In the genomic region with DNA sequence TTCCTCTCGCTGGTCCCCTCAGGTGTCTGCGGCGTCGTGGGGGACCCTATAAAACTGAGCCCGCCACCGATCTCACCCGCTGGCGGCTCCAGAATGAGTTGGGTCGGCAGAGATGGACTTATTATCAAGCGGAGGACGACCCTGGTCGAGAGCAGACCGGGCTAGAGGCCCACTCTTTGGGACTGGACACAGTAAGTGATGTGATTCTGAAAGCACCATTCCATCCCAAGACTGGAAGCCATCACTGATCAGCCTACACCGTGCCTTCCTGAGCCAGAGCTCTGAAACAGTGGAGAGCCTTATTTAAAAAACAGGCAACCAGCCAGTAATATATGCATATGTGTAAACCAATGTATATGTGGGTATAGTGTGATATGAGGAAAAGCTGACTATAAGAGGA, we compare ENCODE assay signal across 8 mouse cellular contexts. TPM values are rescaled to one million over a fixed set of nuclear protein-coding genes. Genes with fewer than 3 reads are reported as not detected.
DNase-seq lines count a peak whose midpoint lies in the region; ATAC-seq and TF ChIP-seq lines count a peak whose summit lies in the region.

No protein-coding gene starts in this region.

- H3K36me3 ChIP-seq in heart, embryonic 10.5 days: peaks cover 34% of the 10 kb centered on the region
- H3K36me3 ChIP-seq in ES-Bruce4 (ENCODE audit: control insufficient read depth, insufficient read depth, low read length, poor library complexity, severe bottlenecking): peaks cover 20% of the 10 kb centered on the region
- peaks cover 30% of the 10 kb centered on the region for H3K36me3 ChIP-seq in forebrain, embryonic 14.5 days (ENCODE audit: control insufficient read depth, insufficient read depth, low read length)
- H3K36me3 ChIP-seq in liver, postnatal 0 days (replicated peaks; ENCODE audit: insufficient read depth, low read length): peaks cover 3% of the 10 kb centered on the region; the same call in 1 of the 2 replicates

- H3K4me3 ChIP-seq in heart, embryonic 10.5 days: peak overlapping the region; percentile 81
- peak overlapping the region; percentile 81 for H3K4me3 ChIP-seq in ES-Bruce4 (ENCODE audit: low read depth, low read length)
- peak overlapping the region; percentile 69 for H3K4me3 ChIP-seq in forebrain, embryonic 14.5 days (ENCODE audit: low read depth, low read length)
- peak overlapping the region; percentile 61 for H3K4me3 ChIP-seq in liver, postnatal 0 days (ENCODE audit: low read depth, low read length)

- TF ChIP-seq POLR2A in ES-Bruce4 (IDR thresholded peaks at IDR 0.05; ENCODE audit: insufficient read depth, low read length): no peak

- peak overlapping the region; percentile 82 for H3K4me2 ChIP-seq in forebrain, embryonic 14.5 days (ENCODE audit: low read length)
- H3K4me2 ChIP-seq in liver, postnatal 0 days (ENCODE audit: low read depth, low read length): peak overlapping the region; percentile 88

- no peaks in the 10 kb centered on the region for H3K9me3 ChIP-seq in heart, embryonic 10.5 days
- H3K9me3 ChIP-seq in ES-Bruce4 (replicated peaks; ENCODE audit: control insufficient read depth, insufficient read depth, low read length, poor library complexity, severe bottlenecking): no peaks in the 10 kb centered on the region
- H3K9me3 ChIP-seq in forebrain, embryonic 14.5 days (replicated peaks; ENCODE audit: control insufficient read depth, low read length): no peaks in the 10 kb centered on the region
- H3K9me3 ChIP-seq in liver, postnatal 0 days (ENCODE audit: low read length): no peaks in the 10 kb centered on the region

- WGBS in heart, embryonic 10.5 days: 2% methylated on average over 14 of the region's 14 CpGs
- 2% methylated on average over 14 of the region's 14 CpGs for WGBS in forebrain, embryonic 14.5 days
- 3% methylated on average over 14 of the region's 14 CpGs for WGBS in liver, postnatal 0 days (ENCODE audit: insufficient replicate concordance)

- intact Hi-C loops in heart, postnatal 14 days (cut with DNase I): no loop called here

- no peak for TF ChIP-seq EP300 in ES-Bruce4 (IDR thresholded peaks at IDR 0.05; ENCODE audit: insufficient read depth, low read depth, low read length)
- no peak for TF ChIP-seq EP300 in liver, postnatal 0 days (IDR thresholded peaks at IDR 0.05; ENCODE audit: low read depth)

- no peaks in the 10 kb centered on the region for H3K27me3 ChIP-seq in heart, embryonic 10.5 days (ENCODE audit: insufficient read depth, poor library complexity, severe bottlenecking)
- H3K27me3 ChIP-seq in ES-Bruce4 (ENCODE audit: control insufficient read depth, insufficient read depth, low read length, poor library complexity, severe bottlenecking): no peaks in the 10 kb centered on the region
- no peaks in the 10 kb centered on the region for H3K27me3 ChIP-seq in forebrain, embryonic 14.5 days (replicated peaks; ENCODE audit: control insufficient read depth, insufficient read depth, low read length)
- H3K27me3 ChIP-seq in liver, postnatal 0 days (ENCODE audit: insufficient read depth, low read length): no peaks in the 10 kb centered on the region

- peak overlapping the region; percentile 89 for H3K27ac ChIP-seq in heart, embryonic 10.5 days
- no peak overlapping the region for H3K27ac ChIP-seq in ES-Bruce4 (ENCODE audit: insufficient read depth, low read length)
- peak overlapping the region; percentile 82 for H3K27ac ChIP-seq in forebrain, embryonic 14.5 days (ENCODE audit: low read depth, low read length)
- H3K27ac ChIP-seq in liver, postnatal 0 days (ENCODE audit: low read depth): peak overlapping the region; percentile 64

- ATAC-seq in forebrain, embryonic 14.5 days: peak; percentile 30; the same call in 1 of the 2 replicates
- 0 out of 2 replicates have a peak, but pooled peaks have one; percentile 4 for ATAC-seq in liver, postnatal 0 days

- peaks cover 20% of the 10 kb centered on the region for H3K4me1 ChIP-seq in heart, embryonic 10.5 days
- no peaks in the 10 kb centered on the region for H3K4me1 ChIP-seq in ES-Bruce4 (ENCODE audit: control insufficient read depth, insufficient read depth, low read length)
- H3K4me1 ChIP-seq in forebrain, embryonic 14.5 days (ENCODE audit: control insufficient read depth, insufficient read depth, low read length): peaks cover 4% of the 10 kb centered on the region; the same call in 1 of the 2 replicates
- H3K4me1 ChIP-seq in liver, postnatal 0 days (ENCODE audit: insufficient read depth): peaks cover 20% of the 10 kb centered on the region

- TF ChIP-seq CTCF in ES-Bruce4 (IDR thresholded peaks at IDR 0.05; ENCODE audit: low read depth, low read length): no peak
- TF ChIP-seq CTCF in liver, postnatal 0 days (IDR thresholded peaks at IDR 0.05; ENCODE audit: low read depth): no peak

- no peak for DNase-seq in heart, embryonic 10.5 days (ENCODE audit: low spot score)
- DNase-seq in heart, postnatal 14 days: no peak
- DNase-seq in forebrain, embryonic 14.5 days (ENCODE audit: low spot score): no peak
- no peak for DNase-seq in liver, postnatal 0 days
- DNase-seq in T-cell, adult 2 months (ENCODE audit: low spot score): no peak
- DNase-seq in ovary, postnatal 14 days (ENCODE audit: low spot score): no peak
- no peak for DNase-seq in cerebellum, postnatal 36 days

- H3K9ac ChIP-seq in ES-Bruce4 (ENCODE audit: low read depth, poor library complexity, severe bottlenecking): peak overlapping the region; percentile 32
- H3K9ac ChIP-seq in forebrain, embryonic 14.5 days (ENCODE audit: low read length): peak overlapping the region; percentile 79
- H3K9ac ChIP-seq in liver, postnatal 0 days (replicated peaks): peak overlapping the region; percentile 63

RNA-seq across cellular contexts. Expression of gene Lss, which starts 0.4 kb away (rescaled TPM):
- polyA plus RNA-seq in heart, embryonic 10.5 days (2016; fragmentation: Nextera tagmentation; extraction: Ambion mirVana): 19.8 and 34.7 TPM in 2 replicates
- 1 to 10 TPM; 5.7 to 6.3 TPM for total RNA-seq in heart, postnatal 14 days (2021)
- 111 and 112 TPM in 2 replicates for polyA plus RNA-seq in ES-Bruce4 (2011; ENCODE audit: insufficient read depth, insufficient read length, low read depth, missing spikeins)
- 36.1 and 38.9 TPM in 2 replicates for polyA plus RNA-seq in forebrain, embryonic 14.5 days (2014; fragmentation: Nextera tagmentation; extraction: Ambion mirVana)
- 14.5 and 15.8 TPM in 2 replicates for polyA plus RNA-seq in liver, postnatal 0 days (2015; fragmentation: Nextera tagmentation; extraction: Ambion mirVana)

RNA-seq across cellular contexts. Expression of gene Spatc1l, which starts 30.2 kb away (rescaled TPM):
- 0.29 TPM in 1 of 2 replicates, not detected in the other for polyA plus RNA-seq in heart, embryonic 10.5 days (2016; fragmentation: Nextera tagmentation; extraction: Ambion mirVana)
- total RNA-seq in heart, postnatal 14 days (2021): not detected
- not detected in 2 replicates for polyA plus RNA-seq in ES-Bruce4 (2011; ENCODE audit: insufficient read depth, insufficient read length, low read depth, missing spikeins)
- 0.21 TPM in 1 of 2 replicates, not detected in the other for polyA plus RNA-seq in forebrain, embryonic 14.5 days (2014; fragmentation: Nextera tagmentation; extraction: Ambion mirVana)
- not detected in 2 replicates for polyA plus RNA-seq in liver, postnatal 0 days (2015; fragmentation: Nextera tagmentation; extraction: Ambion mirVana)

RNA-seq across cellular contexts. Expression of gene Ftcd, which starts 43.6 kb away (rescaled TPM):
- polyA plus RNA-seq in heart, embryonic 10.5 days (2016; fragmentation: Nextera tagmentation; extraction: Ambion mirVana): 4.2 and 5.2 TPM in 2 replicates
- under 1 TPM in 1 of 2 experiments, not detected in 1; 0.12 TPM for total RNA-seq in heart, postnatal 14 days (2021)
- polyA plus RNA-seq in ES-Bruce4 (2011; ENCODE audit: insufficient read depth, insufficient read length, low read depth, missing spikeins): not detected in 2 replicates
- polyA plus RNA-seq in forebrain, embryonic 14.5 days (2014; fragmentation: Nextera tagmentation; extraction: Ambion mirVana): not detected in 2 replicates
- 171 TPM in 2 replicates for polyA plus RNA-seq in liver, postnatal 0 days (2015; fragmentation: Nextera tagmentation; extraction: Ambion mirVana)

Comparison
In these comparisons a context has a peak if more than half of its experiments do, and no peak if none do; other contexts are left out.
1. RNA of gene Ftcd, which starts 43.6 kb away (polyA plus RNA-seq): 171 TPM in liver, postnatal 0 days; 4.2 to 5.2 TPM in heart, embryonic 10.5 days, not detected in ES-Bruce4 and not detected in forebrain, embryonic 14.5 days; every median in the first group is over 10 times any median in the second.
2. Peak in every context shown above with its lines, with median percentiles within 50 percentile points of each other: H3K4me3 ChIP-seq and H3K9ac ChIP-seq.